Mouse (Mus musculus): ENCODE results near the gene Gpatch1. TPM values are rescaled to one million over a fixed set of nuclear protein-coding genes. Genes with fewer than 3 reads are reported as not detected.

Gene Gpatch1
- polyA plus RNA-seq (2017; shearing (Covaris generic)): 27.7 TPM

GRCm38 (mm10) chr7:35317729-35318609, at the start of gene Gpatch1:
Gene Gpatch1, minus strand, starts transcription at chr7:35318440.

GRCm38 (mm10) chr7:35333692-35334526, 15.7 kb upstream of the Gpatch1 start, which contains the start of gene Rhpn2:
Gene Rhpn2, plus strand, starts transcription at chr7:35334170.

Other genes starting within 250 kb of the Gpatch1 start
- gene Cebpa, start 199.1 kb downstream of the Gpatch1 start, polyA plus RNA-seq (2017; shearing (Covaris generic)): 0.72 TPM
- gene Slc7a10, start 132.1 kb downstream of the Gpatch1 start, polyA plus RNA-seq (2017; shearing (Covaris generic)): 42.8 TPM
- gene Lrp3, start 102.9 kb downstream of the Gpatch1 start, polyA plus RNA-seq (2017; shearing (Covaris generic)): 6.2 TPM
- 0.30 TPM for gene Rhpn2, start 15.7 kb upstream of the Gpatch1 start, polyA plus RNA-seq (2017; shearing (Covaris generic))
- gene Faap24, start 78.4 kb upstream of the Gpatch1 start, polyA plus RNA-seq (2017; shearing (Covaris generic)): 33.6 TPM
- gene Cep89, start 78.6 kb upstream of the Gpatch1 start, polyA plus RNA-seq (2017; shearing (Covaris generic)): 14.7 TPM
- gene Slc7a9, start 130.4 kb upstream of the Gpatch1 start, polyA plus RNA-seq (2017; shearing (Covaris generic)): not detected
- not detected for gene Tdrd12, start 219.3 kb upstream of the Gpatch1 start, polyA plus RNA-seq (2017; shearing (Covaris generic))
- 51.1 TPM for gene Nudt19, start 237.9 kb upstream of the Gpatch1 start, polyA plus RNA-seq (2017; shearing (Covaris generic))